Mouse (Mus musculus): ENCODE measurements around the gene Hist1h3e.

GRCm38 (mm10) chr13:23609209-23609608, 47.0 kb upstream of the Hist1h3e start:
- TF ChIP-seq GATA1 (IDR thresholded peaks at IDR 0.05; ENCODE audit: borderline replicate concordance, low read length) (no peak), FLI1 (IDR thresholded peaks at IDR 0.05; ENCODE audit: low read length) (no peak)

All from megakaryocyte, embryonic 14.5 days (primary cell).